Mouse (Mus musculus): ENCODE measurements around the gene Abca7.
A peak's percentile ranks its signal among the peaks of the same experiment; 100 is the strongest.

Abca7 gene

DNA sequence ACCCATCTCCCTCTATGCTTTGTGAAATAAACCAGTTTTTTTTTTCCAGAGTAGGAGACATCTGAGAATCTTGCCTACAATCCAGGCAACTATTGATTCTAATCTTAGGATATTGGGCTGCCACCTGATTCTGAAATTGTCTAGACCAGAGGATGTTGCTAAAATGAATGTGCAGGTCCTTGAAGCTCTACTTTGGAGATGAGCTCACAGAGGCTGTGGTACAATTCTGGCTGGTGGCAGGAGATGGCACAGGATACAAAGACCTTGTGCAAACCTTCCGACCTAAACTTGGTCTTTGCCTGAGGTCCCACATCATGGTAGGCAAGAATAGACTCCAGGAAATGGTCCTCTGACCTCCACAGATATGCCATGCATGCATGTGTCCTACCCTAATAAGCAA, 658 bp upstream of the Abca7 start:
- no peak for DNase-seq

DNA sequence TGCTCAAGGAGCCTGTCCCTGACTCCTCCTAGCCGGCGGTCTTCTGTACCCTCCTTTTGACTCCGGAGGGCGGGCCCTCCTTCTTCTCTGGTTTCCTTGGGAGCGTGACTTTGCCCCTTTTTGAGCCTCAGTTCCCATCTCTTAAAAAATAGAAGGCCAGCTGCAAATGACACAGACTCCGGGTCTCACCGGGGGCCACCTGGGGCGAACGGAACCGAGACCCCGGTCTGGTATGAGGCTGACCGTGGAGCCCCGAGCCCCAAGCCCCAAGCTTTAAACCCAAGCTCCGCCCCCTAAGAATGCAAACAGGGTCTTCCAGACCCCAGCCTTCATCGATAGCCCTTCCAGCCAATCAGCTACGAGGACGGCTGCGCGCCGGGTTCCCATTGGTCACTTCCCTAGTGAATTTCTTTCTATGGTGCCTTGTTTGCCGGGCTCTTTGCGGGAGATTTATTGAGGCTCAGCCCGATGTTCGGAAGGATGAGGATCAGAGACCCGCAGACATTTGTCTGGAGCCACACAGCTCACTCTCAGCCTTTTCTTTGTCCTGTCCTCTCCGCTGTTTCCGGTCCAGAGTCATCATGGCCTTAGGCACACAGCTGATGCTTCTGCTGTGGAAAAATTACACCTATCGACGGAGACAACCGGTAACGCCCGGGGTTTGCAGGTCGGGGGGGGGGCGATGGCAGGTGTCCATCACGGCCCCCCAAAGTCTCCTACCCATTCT, 903 bp downstream of the Abca7 start:
- DNase-seq = peak; percentile 73

DNA sequence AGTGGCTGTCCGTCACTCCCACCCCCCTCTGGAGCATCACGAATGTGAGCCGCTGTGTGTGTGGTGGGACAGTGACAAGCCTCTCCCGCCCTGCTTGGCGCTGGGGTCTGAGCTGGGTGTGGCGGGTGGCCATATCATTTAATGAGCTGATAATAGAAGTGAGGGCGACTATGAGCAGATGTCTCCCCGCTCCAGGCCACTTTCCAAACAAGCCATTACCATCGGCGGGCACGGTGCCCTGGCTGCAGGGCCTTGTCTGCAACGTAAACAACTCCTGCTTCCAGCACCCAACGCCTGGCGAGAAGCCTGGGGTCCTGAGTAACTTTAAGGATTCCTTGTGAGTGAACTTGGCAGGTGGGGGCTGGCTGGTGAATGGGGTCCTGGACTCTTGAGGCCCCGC, 1.5 kb downstream of the Abca7 start:
- DNase-seq = peak; percentile 43

DNA sequence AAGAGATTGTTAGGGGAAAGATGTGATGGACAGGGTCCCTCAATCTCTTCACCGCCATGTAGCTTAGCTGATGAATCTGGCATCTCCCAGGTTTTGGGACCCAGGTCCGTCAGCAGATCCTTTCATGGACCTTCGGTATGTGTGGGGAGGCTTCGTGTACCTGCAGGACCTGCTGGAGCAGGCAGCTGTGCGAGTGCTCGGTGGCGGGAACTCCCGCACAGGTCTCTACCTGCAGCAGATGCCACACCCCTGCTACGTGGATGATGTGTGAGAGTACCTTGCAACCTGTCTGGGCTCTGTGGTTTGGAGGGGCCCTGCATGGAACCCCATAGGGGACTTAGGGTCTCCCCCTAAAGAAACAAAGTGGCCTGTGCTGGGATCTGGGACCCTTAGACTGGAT, 5.7 kb downstream of the Abca7 start:
- no peak for DNase-seq

DNA sequence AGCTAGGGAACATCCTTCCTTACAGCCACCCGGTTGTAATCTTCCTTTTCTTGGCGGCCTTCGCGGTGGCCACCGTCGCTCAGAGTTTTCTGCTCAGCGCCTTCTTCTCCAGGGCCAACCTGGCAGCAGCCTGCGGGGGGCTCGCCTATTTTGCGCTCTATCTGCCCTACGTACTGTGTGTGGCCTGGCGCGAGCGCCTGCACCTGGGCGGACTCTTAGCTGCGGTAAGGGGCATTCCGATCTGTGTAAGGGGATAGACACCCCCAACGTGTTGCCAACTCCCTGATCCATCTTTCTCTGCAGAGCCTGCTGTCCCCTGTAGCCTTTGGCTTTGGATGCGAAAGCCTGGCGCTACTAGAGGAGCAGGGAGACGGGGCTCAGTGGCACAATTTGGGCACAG, 6.5 kb downstream of the Abca7 start:
- no peak for DNase-seq

DNA sequence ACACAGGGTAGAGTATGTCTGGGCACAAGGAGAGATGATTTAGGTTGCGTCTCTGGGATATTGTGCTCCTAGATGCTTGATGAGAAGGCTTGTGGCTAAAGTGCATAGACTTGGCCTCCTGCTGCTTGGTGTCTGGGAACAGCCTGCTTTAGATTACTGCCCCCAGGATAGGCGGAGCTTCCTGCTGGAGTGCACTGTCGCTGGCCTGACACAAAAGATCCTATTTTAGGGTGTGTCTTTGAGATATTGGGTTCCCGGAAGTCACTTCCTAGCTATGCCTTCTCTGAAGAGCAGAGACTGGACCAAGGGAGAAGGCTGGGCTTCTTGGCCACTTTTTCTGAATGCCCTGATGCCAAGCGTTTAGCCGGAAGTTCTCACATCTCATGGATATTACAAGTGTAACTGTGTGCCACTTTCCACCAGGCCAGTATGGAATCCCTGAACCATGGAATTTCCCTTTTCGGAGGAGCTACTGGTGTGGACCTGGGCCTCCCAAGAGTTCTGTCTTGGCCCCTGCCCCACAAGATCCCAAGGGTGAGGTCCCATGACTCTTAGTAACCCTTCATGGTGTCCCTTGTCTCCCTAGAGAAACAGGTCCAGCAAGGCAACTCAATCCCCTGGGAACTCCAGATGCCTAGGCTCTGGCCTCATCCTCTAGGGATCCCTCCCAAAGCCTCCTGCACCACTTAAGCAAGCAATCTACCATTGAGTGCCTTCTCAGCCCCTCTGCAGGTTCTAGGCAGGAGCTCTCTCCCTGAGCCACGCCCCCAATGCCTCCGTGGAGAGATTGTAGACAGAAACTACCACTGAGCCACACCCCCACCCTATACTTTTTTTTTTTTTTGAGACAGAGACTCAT, 7.3 kb downstream of the Abca7 start:
- peak; percentile 54 for DNase-seq

DNA sequence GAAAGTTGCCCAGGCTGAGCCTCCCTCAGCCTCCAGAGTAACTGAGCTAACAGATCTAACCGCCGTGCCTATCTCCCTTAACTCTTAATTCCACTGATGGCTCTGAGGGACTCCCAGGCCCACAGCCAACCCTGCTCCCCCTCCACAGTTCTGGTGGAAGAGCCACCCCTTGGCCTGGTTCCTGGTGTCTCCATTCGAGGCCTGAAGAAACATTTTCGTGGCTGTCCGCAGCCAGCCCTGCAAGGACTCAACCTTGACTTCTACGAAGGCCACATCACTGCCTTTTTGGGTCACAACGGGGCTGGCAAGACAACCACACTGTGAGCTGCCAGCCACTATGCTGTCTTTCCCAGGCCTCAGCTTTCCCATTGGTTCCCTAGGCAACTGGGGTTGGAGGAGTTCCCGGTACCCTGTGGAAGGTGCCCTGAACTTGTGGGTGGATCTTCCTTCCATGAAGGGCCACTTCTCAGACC, 8.0 kb downstream of the Abca7 start:
- no peak for DNase-seq

DNA sequence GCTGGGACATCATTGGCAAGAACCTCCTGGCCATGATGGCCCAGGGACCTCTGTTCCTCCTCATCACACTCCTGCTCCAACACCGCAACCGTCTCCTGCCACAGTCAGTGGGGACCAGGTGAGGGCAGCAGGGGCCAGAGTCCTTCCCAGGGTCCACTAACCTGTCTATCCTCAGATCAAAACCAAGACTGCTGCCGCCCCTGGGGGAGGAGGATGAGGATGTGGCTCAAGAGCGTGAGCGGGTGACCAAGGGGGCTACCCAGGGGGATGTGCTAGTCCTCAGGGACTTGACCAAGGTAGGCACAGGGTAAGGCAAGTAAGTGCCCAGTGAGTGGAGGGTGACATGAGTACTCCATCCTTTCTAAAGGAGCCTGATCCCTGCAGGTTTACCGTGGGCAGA, 15.4 kb downstream of the Abca7 start:
- DNase-seq = no peak

DNA sequence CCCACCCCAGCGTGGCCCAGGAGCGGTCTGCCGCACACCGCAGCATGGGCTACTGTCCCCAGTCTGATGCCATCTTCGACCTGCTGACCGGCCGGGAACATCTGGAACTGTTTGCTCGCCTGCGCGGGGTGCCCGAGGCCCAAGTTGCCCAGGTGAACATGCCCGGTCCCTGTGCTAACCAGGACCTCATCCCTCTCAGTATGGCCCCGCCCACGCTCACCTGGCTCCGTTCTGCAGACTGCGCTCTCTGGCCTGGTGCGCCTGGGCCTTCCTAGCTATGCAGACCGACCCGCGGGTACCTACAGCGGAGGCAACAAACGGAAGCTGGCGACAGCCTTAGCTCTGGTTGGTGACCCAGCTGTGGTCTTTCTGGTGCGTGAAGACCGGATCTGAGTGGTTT, 17.3 kb downstream of the Abca7 start:
- DNase-seq = no peak

DNA sequence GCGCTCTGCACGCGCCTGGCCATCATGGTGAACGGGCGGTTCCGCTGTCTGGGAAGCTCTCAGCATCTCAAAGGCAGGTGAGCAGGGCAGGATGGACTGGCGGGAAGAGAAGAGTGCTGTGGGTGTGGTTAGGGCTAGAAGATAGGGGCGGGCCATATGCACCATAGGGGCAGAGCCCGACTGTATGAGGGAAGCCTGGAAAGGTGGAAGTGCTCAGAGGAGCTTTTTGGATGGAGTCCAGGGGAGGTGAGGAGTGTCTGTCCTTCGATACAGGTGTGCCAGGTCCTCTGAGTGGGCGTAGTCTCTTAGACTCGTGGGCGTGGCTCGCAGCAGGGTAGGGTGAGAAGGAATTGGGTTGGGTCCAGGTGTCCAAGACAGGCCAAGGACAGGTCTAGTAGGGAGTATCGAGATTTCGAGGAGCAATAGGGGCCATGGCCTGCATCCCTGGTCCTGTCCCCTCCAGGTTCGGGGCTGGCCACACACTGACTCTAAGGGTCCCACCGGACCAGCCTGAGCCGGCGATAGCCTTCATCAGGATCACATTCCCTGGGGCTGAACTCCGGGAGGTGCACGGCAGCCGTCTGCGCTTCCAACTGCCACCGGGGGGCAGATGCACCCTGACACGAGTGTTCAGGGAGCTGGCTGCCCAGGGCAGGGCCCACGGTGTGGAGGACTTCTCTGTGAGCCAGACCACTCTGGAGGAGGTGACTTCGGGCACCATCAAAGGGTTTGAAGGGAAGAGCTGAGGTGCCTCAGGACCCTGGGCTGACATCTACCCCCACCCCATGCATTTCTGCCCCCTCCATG, 18.4 kb downstream of the Abca7 start:
- DNase-seq = peak; percentile 85

DNA sequence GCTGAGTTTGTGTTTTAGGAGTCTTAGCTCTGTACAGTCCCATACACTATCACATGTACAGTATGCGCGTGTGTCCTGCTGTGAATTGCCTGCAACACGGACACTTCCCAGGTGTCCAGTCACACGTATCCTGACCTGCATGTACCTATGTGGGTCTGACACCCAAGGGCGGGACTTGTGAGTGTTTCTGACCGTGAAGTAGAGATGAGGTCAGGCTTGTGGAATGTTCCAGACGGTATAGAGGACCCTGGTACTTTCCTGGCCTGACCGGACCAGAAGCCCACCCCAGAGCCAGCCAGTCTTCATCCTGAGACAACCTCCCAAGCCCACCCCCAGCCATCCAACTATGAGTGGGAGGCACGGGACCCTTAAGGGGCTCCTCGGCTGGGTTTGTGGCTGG, 19.3 kb downstream of the Abca7 start:
- peak; percentile 84 for DNase-seq

DNA sequence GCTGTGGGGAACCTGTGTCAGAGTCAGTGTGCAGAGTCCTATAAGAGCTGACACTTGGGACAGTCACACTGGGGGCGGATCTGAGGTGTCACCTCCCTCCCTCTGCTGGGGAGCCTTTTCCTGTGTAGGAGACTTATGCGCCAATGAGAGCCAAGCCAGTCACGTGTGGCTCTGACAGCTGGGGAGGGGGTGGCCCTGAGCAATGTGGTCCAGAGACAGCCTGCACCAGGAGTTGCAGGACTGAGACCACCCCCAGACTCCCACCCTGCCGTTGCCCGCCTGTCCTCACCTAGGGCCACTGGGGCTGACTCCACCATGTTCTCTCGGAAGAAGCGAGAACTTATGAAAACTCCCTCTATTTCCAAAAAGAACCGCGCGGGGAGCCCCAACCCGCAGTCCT, 20.2 kb downstream of the Abca7 start, which contains the start of gene Arhgap45:
Gene Arhgap45 (plus strand): TSS at position 143 of the 400 bp plus-strand sequence.
- DNase-seq = peak; percentile 88

DNA sequence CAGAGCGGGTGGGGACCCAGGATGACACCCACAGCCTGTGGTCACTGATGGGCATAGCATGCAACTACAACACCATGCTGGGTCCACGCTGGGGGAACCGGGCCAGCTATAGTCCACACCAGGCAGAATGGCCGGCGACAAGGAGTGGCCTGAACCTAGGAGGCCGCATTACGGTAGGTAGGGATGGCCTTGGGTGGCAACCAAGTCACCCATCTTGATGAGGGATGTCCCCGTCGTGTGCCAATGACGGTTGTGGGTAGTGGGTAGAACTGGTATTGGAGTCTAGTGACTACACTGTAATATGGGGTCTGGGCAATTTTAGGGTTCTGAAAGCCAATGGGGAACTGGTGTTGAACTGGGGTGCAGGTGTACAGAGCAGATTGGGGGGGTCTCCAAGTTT, 20.6 kb downstream of the Abca7 start:
- no peak for DNase-seq

DNA sequence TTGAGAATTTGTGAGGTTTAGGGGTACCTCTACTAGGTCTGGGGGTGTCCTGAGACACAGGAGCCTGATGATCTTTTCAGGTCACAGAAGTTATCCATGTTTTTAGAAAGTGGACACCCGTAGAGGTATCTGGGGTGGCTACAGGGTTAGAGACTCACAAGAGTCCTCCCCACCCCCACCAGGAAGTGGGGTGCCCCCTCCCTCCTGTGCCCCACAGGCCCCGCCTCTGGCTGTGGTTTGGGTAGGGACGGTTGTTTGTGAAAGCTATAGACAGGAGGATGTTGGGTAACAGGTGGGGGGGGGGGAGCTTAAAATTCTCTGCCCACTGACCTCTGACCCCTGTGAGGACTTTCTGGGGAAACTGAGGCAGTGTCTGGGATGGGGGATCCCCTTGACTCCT, 21.1 kb downstream of the Abca7 start:
- peak; percentile 89 for DNase-seq

DNA sequence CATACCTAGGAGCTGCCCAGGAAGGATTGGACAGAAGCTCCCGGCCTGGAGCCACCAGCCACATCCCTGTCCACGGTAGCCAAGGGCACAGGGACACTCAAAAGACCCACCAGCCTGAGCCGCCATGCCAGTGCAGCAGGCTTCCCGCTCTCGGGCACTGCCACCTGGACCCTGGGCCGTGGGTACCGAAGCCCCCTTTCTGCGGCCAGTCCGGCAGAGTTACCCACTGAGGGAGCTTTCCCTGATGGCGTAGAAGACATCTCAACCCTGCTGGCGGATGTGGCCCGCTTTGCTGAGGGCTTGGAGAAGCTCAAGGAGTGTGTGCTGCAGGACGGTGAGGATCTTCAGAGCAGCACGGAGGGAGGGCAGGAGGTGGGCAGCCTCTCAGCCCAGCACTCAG, 21.5 kb downstream of the Abca7 start:
- DNase-seq = no peak

DNA sequence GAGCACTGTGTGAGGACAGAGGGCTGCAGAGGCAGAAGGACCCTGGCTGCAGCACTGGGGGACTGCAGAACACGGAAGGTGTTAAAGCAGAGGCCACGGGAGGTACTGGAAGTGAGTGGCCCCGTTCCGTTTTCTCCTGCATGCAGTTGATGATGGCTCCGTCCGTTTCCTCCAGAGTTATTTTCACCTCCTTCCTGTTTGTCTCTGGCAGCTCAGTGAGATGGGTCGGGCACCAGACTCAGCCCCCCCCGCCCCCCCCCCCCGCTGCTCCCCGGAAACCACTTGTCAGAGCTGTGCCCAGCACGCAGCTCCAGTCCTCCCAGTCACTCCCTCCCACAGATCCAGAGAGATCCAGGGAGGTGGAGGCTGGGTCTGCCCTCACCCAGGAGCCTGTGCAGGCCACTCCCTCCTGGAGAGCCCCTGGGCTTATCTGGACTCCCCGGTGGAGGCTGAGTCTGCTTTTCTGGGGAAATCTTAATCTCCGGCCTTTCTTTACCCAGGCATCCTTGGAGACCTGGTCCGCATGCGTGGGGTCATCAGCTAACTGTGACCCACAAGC, 22.5 kb downstream of the Abca7 start:
- peak; percentile 80 for DNase-seq

DNA sequence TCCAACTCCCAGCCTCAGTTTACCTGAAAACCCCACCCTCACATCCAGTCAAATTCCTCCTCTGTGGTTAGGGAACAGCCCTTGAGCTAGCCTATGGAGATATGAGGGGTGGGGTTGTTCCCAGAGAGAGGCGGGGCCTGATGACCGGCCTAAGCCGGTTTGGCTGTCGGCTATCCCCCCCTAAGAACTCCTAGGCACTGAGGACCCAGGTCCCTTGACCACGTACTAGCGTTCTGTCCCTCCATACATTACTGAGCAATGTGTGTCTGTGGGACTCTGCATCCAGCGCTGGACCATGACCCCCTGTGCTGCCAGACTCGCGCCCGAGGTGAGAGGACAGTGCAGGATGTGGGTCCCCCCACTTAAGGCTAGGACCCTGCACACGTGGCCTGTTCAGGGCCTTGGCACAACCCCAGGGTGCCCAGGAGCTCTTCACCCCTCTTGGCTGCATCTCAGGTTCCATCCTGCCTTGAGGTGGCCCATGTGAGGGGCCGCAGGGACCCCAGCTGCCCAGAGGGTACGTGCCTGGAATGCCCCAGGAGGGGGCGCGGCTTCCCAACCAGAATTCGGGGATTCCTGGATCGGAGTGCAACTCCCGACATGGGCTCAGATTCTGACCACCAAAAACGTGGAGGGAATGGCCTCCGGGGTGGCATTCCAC, 23.3 kb downstream of the Abca7 start:
- DNase-seq = no peak

DNA sequence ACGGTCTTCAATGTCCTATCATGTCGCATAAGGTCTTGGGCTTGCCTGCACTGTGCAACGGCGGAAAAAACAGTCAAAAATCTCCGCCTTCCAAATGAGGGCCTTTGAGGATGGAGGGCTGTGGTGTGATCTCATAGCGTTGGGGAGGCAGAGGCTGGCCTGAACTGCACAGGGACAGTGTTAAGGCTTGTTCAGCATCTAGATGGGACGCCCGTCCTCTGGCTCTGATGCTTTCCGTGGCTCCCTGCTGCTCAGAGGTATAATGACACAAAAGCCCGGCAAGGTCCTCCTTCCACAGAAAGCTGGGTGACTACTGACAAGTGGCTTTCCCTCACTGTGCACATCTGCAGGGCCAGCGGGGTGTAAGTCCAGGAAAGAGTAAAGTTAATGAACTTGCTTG, 23.9 kb downstream of the Abca7 start:
- no peak for DNase-seq

DNA sequence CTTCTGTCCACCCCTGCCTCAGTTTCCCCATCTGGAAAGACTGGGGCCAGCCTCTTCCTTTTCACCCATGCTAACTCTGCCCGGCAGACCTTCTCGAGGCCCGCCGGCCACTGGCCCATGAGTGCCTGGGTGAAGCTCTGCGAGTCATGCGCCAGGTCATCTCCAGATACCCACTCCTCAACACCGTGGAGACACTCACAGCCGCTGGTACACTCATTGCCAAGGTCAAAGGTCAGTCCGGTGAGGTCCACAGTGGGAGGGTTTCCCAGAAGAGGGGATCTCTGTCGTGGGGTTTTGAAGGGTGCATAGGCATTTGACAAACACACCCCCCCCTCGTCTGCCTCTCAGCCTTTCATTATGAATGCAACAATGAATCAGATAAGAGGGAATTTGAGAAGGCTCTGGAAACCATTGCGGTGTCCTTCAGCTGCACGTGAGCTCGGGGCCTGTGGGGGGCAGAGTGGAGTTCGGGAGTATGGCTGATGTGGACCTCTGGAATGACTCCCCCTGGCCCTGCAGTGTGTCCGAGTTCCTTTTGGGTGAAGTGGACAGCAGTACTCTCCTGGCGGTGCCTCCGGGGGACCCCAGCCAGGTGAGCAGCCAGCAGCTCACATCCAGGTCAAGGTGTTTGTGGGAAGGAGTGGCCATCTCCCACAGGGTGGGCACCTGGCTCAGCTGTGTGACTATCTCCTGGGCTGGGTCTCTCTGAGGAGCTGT, 24.5 kb downstream of the Abca7 start:
- no peak for DNase-seq

DNA sequence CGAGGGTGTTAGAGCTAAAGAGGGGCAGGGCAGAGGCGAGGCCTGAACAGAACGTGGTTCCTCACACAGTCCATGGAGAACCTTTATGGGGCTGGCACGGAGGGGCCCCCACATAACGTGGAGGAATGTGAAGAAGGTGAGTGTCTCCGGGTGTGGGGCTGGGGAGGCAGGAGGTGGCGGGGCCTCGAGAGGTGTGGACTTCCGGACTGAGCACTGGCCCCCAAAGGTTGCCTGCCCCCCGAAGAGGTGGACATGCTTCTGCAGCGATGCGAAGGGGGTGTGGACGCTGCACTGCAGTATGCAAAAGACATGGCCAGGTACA, 25.0 kb downstream of the Abca7 start:
- no peak for DNase-seq

DNA sequence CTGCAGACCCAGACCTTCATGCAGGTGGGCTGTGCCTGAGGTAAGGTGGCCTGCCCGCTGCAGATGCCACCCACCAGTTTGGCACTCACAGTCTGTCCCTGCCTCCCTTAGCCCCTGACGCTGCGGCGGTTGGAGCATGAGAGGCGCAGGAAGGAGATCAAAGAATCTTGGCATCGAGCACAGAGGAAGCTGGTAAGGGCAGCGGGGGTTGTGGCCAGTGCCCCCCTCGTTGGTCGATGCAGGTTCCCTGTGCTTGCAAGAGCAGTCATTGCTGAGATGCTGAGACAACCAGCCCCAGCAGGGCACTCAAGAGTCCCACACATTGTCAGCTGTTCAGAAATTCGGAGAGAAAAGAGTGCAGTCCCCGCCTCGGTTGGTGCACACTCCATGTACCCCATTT, 25.9 kb downstream of the Abca7 start:
- no peak for DNase-seq

DNA sequence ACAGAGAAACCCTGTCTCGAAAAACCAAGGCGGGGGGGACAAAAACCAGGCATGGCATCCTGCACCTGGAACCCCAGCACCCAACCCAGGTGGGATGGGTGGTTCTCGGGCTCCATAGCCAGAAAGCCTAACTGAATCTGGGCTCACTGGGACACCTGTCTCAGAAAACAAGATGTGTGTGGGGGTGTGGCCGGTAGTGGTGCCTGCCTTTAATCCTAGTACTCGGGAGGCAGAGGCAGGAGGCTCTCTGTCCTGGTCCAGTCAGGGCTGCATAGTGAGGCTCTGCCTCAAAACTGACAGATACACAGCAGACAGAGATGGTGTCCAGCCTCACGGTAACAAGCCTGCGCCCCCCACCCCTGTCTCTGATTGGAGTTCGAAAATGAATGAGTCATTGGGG, 26.5 kb downstream of the Abca7 start:
- DNase-seq = no peak

Measured in lung, postnatal 36 days (tissue).